Mouse (Mus musculus): ENCODE data around the gene Dhx35. TPM values are rescaled to one million over a fixed set of nuclear protein-coding genes. Genes with fewer than 3 reads are reported as not detected.

Gene Dhx35
- polyA plus RNA-seq, 1 experiment = 28.5 TPM

DNA sequence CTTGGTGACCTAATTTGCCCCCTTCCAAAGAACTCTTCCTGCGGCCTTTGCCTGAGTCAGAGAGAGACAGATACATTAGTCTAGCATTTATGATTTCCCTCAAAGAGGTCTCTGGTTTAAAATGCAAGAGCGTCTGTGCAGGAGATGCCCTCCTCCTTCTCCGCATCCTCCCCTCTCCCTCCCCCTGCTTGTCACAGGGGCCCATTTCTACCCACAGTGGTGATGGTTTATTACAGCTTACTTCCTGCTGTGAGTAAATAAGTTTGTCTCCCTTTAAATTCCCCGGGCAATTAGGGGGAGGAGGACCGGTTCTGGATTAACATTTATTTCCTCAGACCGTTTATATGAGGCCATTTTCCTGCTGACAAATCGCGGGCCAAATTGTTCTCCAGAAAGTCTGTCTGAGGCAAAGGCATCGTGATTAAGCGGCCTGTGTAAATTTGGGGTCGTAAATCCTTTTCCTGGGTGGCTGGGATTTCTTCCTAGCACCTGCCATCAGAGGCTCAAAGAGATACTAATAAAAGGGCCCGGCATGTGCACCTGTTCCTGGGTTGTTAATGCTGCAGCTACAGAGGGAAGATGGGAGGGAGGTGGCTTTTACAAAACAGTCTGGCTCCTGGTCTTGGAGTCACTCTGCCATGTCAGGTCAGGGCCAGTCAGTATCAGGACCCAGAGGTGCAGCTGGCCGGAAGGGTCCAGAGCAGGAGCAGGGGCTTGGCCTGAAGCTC is 104.0 kb downstream of the Dhx35 start:
- no peaks in the 10 kb centered on the region for H3K4me1 ChIP-seq (ENCODE audit: control insufficient read depth, insufficient read depth, low read length)
- H3K27ac ChIP-seq (ENCODE audit: insufficient read depth, low read length) = no peak overlapping the region
- TF ChIP-seq POLR2A (IDR thresholded peaks at IDR 0.05; ENCODE audit: extremely low read depth, insufficient read depth, low read length) (no peak), CTCF (IDR thresholded peaks at IDR 0.05; ENCODE audit: extremely low read depth, insufficient read depth, low read length) (no peak)
- no peak overlapping the region for H3K4me3 ChIP-seq (ENCODE audit: insufficient read depth, low read length)

Other genes with a start within 250 kb of the Dhx35 start
- gene Slc32a1, start 184.0 kb upstream of the Dhx35 start, polyA plus RNA-seq (2012; rRNA removed) = 73.8 and 87.3 TPM in 2 replicates
- 6.9 and 7.4 TPM in 2 replicates for gene Actr5, start 169.9 kb upstream of the Dhx35 start, polyA plus RNA-seq (2012; rRNA removed)
- gene Ppp1r16b, start 129.4 kb upstream of the Dhx35 start, polyA plus RNA-seq (2012; rRNA removed) = 51.5 and 55.4 TPM in 2 replicates
- gene Fam83d, start 26.7 kb upstream of the Dhx35 start, polyA plus RNA-seq (2012; rRNA removed) = 2.0 and 2.2 TPM in 2 replicates

All from cortical plate, adult 2 months (tissue).